Mouse (Mus musculus) intestine, embryonic 15.5 days (tissue): ENCODE results near the gene Hcfc1. TPM values are rescaled to one million over a fixed set of nuclear protein-coding genes. Genes with fewer than 3 reads are reported as not detected.

Experiments
- ATAC-seq: fragments of 200-750 bp; cut with Nextera tagmentation; 2 replicates; pipeline ENCODE4 v1.8.0; 2017; ENCODE audit warnings: moderate TSS enrichment, moderate library complexity
- H3K27ac ChIP-seq: fragments of 300-500 bp; sonication (generic); 2 replicates; pipeline ENCODE4 v1.5.1; 2015; ENCODE audit warnings: mild to moderate bottlenecking, inconsistent platforms
- H3K27me3 ChIP-seq: fragments of 300-500 bp; sonication (generic); replicated peaks from 2 replicates; pipeline ENCODE4 v1.6.1; 2015; ENCODE audit warnings: inconsistent platforms
- H3K36me3 ChIP-seq: fragments of 300-500 bp; sonication (generic); 2 replicates; pipeline ENCODE4 v1.6.1; 2015; ENCODE audit warnings: inconsistent platforms
- H3K4me1 ChIP-seq: fragments of 300-500 bp; sonication (generic); replicated peaks from 2 replicates; pipeline ENCODE4 v1.6.1; 2015; ENCODE audit warnings: inconsistent platforms
- H3K4me2 ChIP-seq: fragments of 300-500 bp; sonication (generic); replicated peaks from 2 replicates; pipeline ENCODE4 v1.6.1; 2015; ENCODE audit warnings: mild to moderate bottlenecking, inconsistent platforms
- H3K4me3 ChIP-seq: fragments of 300-500 bp; sonication (generic); replicated peaks from 2 replicates; pipeline ENCODE4 v1.5.1; 2015; ENCODE audit warnings: inconsistent platforms
- H3K9ac ChIP-seq: fragments of 300-500 bp; sonication (generic); 2 replicates; pipeline ENCODE4 v1.6.1; 2015; ENCODE audit warnings: inconsistent platforms
- H3K9me3 ChIP-seq: fragments of 300-500 bp; sonication (generic); 2 replicates; pipeline ENCODE4 v1.6.1; 2016; ENCODE audit warnings: inconsistent platforms
- WGBS: fragments of 180-500 bp; shearing (Covaris S2); methylation state at CpG from one replicate; pipeline ENCODE4 v1.1.7; 2015; 5-methylcytosine and 5-hydroxymethylcytosine counted together
- polyA plus RNA-seq: library from polyadenylated mRNA; unstranded; fragments of >200 nt; fragmentation: Nextera tagmentation; extraction: Ambion mirVana; gene quantifications from 2 replicates; pipeline ENCODE4 v1.2.1, GENCODE M21; 2015

Hcfc1 gene
- polyA plus RNA-seq, 1 experiment from 2014 or later = 43.0 TPM

DNA sequence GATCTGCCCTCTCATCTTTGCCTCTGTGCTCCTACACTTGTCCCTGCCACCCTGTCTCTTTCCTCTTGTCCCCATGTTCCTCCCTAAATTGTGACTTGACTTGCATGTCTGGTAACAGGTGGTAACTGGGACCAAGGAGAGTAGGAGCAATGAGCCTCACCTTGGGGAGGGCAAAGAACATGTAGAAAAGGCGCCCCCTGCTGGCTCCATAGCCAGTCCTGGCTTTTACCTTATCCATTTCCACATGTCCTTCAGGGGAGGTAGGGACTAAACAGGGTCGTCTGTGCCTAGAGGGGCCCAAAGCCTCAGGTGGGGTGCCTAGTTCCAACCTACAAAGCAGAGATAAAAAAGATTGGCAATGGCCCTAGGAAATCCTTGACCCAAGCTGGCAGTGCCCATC lies 70.4 kb downstream of the Hcfc1 start, which contains the start of gene L1cam:
Gene L1cam (minus strand): TSS at position 387 of the 400 bp plus-strand sequence.
- Histone ChIP-seq H3K27me3 (no peaks in the 10 kb centered on the region), H3K4me1 (no peaks in the 10 kb centered on the region), H3K9ac (no peak within 1 kb of the TSS), H3K27ac (no peak within 1 kb of the TSS), H3K4me2 (no peak within 1 kb of the TSS), H3K36me3 (no peaks in the 10 kb centered on the region), H3K4me3 (no peak within 1 kb of the TSS), H3K9me3 (no peaks in the 10 kb centered on the region)
- no peak for ATAC-seq
- WGBS = 18% methylated on average over 2 of the region's 2 CpGs

DNA sequence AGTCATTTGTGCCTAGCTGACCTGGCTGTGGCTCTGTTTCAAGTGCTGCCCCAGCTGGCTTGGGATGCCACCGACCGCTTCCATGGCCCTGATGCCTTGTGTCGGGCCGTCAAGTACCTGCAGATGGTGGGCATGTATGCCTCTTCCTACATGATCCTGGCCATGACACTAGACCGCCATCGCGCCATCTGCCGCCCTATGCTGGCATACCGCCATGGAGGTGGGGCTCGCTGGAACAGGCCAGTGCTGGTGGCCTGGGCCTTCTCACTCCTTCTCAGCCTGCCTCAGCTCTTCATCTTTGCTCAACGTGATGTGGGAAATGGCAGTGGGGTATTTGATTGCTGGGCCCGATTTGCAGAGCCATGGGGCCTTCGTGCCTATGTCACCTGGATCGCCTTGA lies 73.3 kb downstream of the Hcfc1 start:
- H3K9me3 ChIP-seq = no peaks in the 10 kb centered on the region
- ATAC-seq = no peak
- H3K4me2 ChIP-seq = no peak overlapping the region
- H3K4me3 ChIP-seq = no peak overlapping the region
- no peaks in the 10 kb centered on the region for H3K27me3 ChIP-seq
- H3K9ac ChIP-seq = no peak overlapping the region
- 91% methylated on average over 14 of the region's 14 CpGs for WGBS
- no peaks in the 10 kb centered on the region for H3K36me3 ChIP-seq
- H3K4me1 ChIP-seq = no peaks in the 10 kb centered on the region
- H3K27ac ChIP-seq = no peak overlapping the region

Other genes with a start within 250 kb of the Hcfc1 start
- gene Abcd1, start 249.8 kb downstream of the Hcfc1 start, polyA plus RNA-seq = 18.5 and 20.2 TPM in 2 replicates
- 0.38 TPM in 2 replicates for gene Plxnb3, start 209.3 kb downstream of the Hcfc1 start, polyA plus RNA-seq
- 1.3 and 2.0 TPM in 2 replicates for gene Srpk3, start 192.0 kb downstream of the Hcfc1 start, polyA plus RNA-seq
- gene Idh3g, start 179.5 kb downstream of the Hcfc1 start, polyA plus RNA-seq = 217 and 251 TPM in 2 replicates
- 240 and 287 TPM in 2 replicates for gene Ssr4, start 179.3 kb downstream of the Hcfc1 start, polyA plus RNA-seq
- gene Pdzd4, start 141.4 kb downstream of the Hcfc1 start, polyA plus RNA-seq = 0.57 and 0.72 TPM in 2 replicates
- gene Avpr2, start 74.3 kb downstream of the Hcfc1 start, polyA plus RNA-seq = 0.05 and 0.25 TPM in 2 replicates
- gene L1cam, start 70.3 kb downstream of the Hcfc1 start, polyA plus RNA-seq = 9.0 and 9.4 TPM in 2 replicates
- 3.7 and 4.1 TPM in 2 replicates for gene Arhgap4, start 44.5 kb downstream of the Hcfc1 start, polyA plus RNA-seq
- 163 and 169 TPM in 2 replicates for gene Naa10, start 44.4 kb downstream of the Hcfc1 start, polyA plus RNA-seq
- 154 and 197 TPM in 2 replicates for gene Renbp, start 35.5 kb downstream of the Hcfc1 start, polyA plus RNA-seq
- gene Irak1, start 57.6 kb upstream of the Hcfc1 start, polyA plus RNA-seq = 53.9 and 64.9 TPM in 2 replicates
- gene Opn1mw, start 161.1 kb upstream of the Hcfc1 start, polyA plus RNA-seq = not detected in 2 replicates
- gene Mecp2, start 169.0 kb upstream of the Hcfc1 start, polyA plus RNA-seq = 10.7 and 10.9 TPM in 2 replicates
- gene Tex28, start 201.5 kb upstream of the Hcfc1 start, polyA plus RNA-seq = not detected in 2 replicates
- not detected in 2 replicates for gene Tktl1, start 210.9 kb upstream of the Hcfc1 start, polyA plus RNA-seq